Mouse (Mus musculus) hindbrain, embryonic 16.5 days (tissue): ENCODE results near the gene Samd4. TPM values are rescaled to one million over a fixed set of nuclear protein-coding genes. Genes with fewer than 3 reads are reported as not detected.
A peak's percentile ranks its signal among the peaks of the same experiment; 100 is the strongest.

Source experiments
- ATAC-seq: fragments of 200-750 bp; cut with Nextera tagmentation; 2 replicates; pipeline ENCODE4 v1.8.0; 2017; ENCODE audit warnings: moderate TSS enrichment, moderate library complexity
- H3K27ac ChIP-seq: fragments of 300-500 bp; sonication (generic); 2 replicates; pipeline ENCODE4 v1.5.1; 2014; ENCODE audit warnings: low read depth, mild to moderate bottlenecking, control low read depth, low read length, moderate library complexity
- H3K27me3 ChIP-seq: fragments of 300-500 bp; sonication (generic); replicated peaks from 2 replicates; pipeline ENCODE4 v1.6.1; 2014; ENCODE audit warnings: low read length; ENCODE audit not compliant: control insufficient read depth, insufficient read depth
- H3K36me3 ChIP-seq: fragments of 300-500 bp; sonication (generic); 2 replicates; pipeline ENCODE4 v1.6.1; 2014; ENCODE audit warnings: mild to moderate bottlenecking, low read length, moderate library complexity, mixed read lengths; ENCODE audit not compliant: control insufficient read depth, insufficient read depth
- H3K4me1 ChIP-seq: fragments of 300-500 bp; sonication (generic); 2 replicates; pipeline ENCODE4 v1.6.1; 2014; ENCODE audit warnings: low read depth, low read length; ENCODE audit not compliant: control insufficient read depth, insufficient read depth
- H3K4me2 ChIP-seq: fragments of 300-500 bp; sonication (generic); 2 replicates; pipeline ENCODE4 v1.6.1; 2014; ENCODE audit warnings: mild to moderate bottlenecking, low read length, control low read depth, moderate library complexity
- H3K4me3 ChIP-seq: fragments of 300-500 bp; sonication (generic); 2 replicates; pipeline ENCODE4 v1.5.1; 2014; ENCODE audit warnings: mild to moderate bottlenecking, low read length, control low read depth, moderate library complexity
- H3K9ac ChIP-seq: fragments of 300-500 bp; sonication (generic); 2 replicates; pipeline ENCODE4 v1.6.1; 2014; ENCODE audit warnings: low read depth, mild to moderate bottlenecking, control low read depth, low read length, moderate library complexity
- H3K9me3 ChIP-seq: fragments of 300-500 bp; sonication (generic); 2 replicates; pipeline ENCODE4 v1.6.1; 2014; ENCODE audit warnings: mild to moderate bottlenecking, low read length, moderate library complexity; ENCODE audit not compliant: control insufficient read depth
- WGBS: fragments of 180-500 bp; shearing (Covaris S2); extraction: QIAGEN DNeasy Blood & Tissue Kit; methylation state at CpG from one replicate; pipeline ENCODE4 v1.1.7; 2014; 5-methylcytosine and 5-hydroxymethylcytosine counted together
- polyA plus RNA-seq: library from polyadenylated mRNA; unstranded; fragments of >200 nt; fragmentation: Nextera tagmentation; extraction: Ambion mirVana; gene quantifications from 2 replicates; pipeline ENCODE4 v1.2.1, GENCODE M21; 2015

The Samd4 gene
- polyA plus RNA-seq, 1 experiment from 2014 or later, result 4.7 TPM

- no peak overlapping the region for H3K9ac ChIP-seq
- H3K4me2 ChIP-seq, result 0 out of 2 replicates have a peak overlapping the region, but pooled peaks have one; percentile 6
- peaks cover 5% of the 10 kb centered on the region; the same call in 1 of the 2 replicates for H3K4me1 ChIP-seq
- no peak overlapping the region for H3K4me3 ChIP-seq
- no peaks in the 10 kb centered on the region for H3K36me3 ChIP-seq
- 66% methylated on average over 23 of the region's 23 CpGs for WGBS
- H3K9me3 ChIP-seq, result no peaks in the 10 kb centered on the region
- H3K27ac ChIP-seq, result peak overlapping the region; percentile 48
- H3K27me3 ChIP-seq, result no peaks in the 10 kb centered on the region
- peak; percentile 73 for ATAC-seq
Observed at GRCm38 (mm10) chr14:46941896-46942812, 59.5 kb downstream of the Samd4 start.

- H3K4me1 ChIP-seq, result peaks cover 5% of the 10 kb centered on the region; the same call in 1 of the 2 replicates
- H3K9ac ChIP-seq, result no peak overlapping the region
- H3K4me2 ChIP-seq, result no peak overlapping the region
- 74% methylated on average over 3 of the region's 3 CpGs for WGBS
- H3K9me3 ChIP-seq, result no peaks in the 10 kb centered on the region
- no peak overlapping the region for H3K27ac ChIP-seq
- H3K27me3 ChIP-seq, result no peaks in the 10 kb centered on the region
- no peaks in the 10 kb centered on the region for H3K36me3 ChIP-seq
- no peak for ATAC-seq
- no peak overlapping the region for H3K4me3 ChIP-seq
Observed at GRCm38 (mm10) chr14:46944411-46944810, 61.8 kb downstream of the Samd4 start.

DNA sequence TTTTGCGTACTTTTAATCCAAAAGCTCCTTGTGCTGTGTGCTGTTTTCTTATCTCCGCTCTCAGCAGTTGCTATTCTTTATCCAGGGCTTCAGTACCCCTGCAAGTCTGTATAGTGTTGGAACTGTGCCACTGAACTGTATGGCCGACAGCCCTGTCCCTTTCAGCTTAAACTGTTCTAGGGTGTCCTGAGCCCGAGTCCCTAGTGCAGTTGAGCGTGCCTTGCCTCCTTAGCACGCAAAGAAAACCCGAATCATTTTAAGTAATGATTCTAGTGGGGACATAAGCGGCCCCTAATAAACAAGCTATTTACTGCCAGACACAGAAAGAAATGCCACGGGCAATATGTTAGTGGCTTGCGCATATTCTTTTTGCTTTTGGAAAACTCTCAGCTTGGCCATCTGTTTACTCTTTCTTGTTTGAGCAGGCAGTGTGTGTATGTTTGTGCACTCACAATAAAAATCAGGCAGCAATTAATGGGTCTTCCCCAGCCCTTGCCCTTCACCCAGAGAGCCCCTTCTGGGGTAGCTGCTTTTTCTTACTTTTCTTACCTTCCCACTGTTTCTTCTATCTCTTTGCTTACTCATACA, 63.3 kb downstream of the Samd4 start:
- 59% methylated on average over 10 of the region's 10 CpGs for WGBS

GRCm38 (mm10) chr14:46947644-46948043, 65.0 kb downstream of the Samd4 start:
- Histone ChIP-seq H3K27me3 (no peaks in the 10 kb centered on the region), H3K4me3 (no peak overlapping the region), H3K36me3 (no peaks in the 10 kb centered on the region), H3K4me1 (no peaks in the 10 kb centered on the region; the same call in 1 of the 2 replicates), H3K9me3 (no peaks in the 10 kb centered on the region), H3K4me2 (no peak overlapping the region), H3K9ac (no peak overlapping the region), H3K27ac (no peak overlapping the region)
- ATAC-seq, result no peak
- 91% methylated on average over 3 of the region's 3 CpGs for WGBS

More for the DNA sequence above, 63.3 kb downstream of the Samd4 start:
- Histone ChIP-seq H3K27ac (no peak overlapping the region), H3K27me3 (no peaks in the 10 kb centered on the region), H3K4me1 (peaks cover 5% of the 10 kb centered on the region; the same call in 1 of the 2 replicates), H3K36me3 (no peaks in the 10 kb centered on the region), H3K4me3 (no peak overlapping the region), H3K9me3 (no peaks in the 10 kb centered on the region), H3K9ac (no peak overlapping the region), H3K4me2 (no peak overlapping the region)
- ATAC-seq, result no peak

- no peaks in the 10 kb centered on the region for H3K36me3 ChIP-seq
- no peak overlapping the region for H3K9ac ChIP-seq
- H3K27ac ChIP-seq, result no peak overlapping the region
- H3K4me3 ChIP-seq, result no peak overlapping the region
- ATAC-seq, result no peak
- H3K27me3 ChIP-seq, result no peaks in the 10 kb centered on the region
- 64% methylated on average over 11 of the region's 11 CpGs for WGBS
- H3K9me3 ChIP-seq, result no peaks in the 10 kb centered on the region
- no peak overlapping the region for H3K4me2 ChIP-seq
- H3K4me1 ChIP-seq, result no peaks in the 10 kb centered on the region; the same call in 1 of the 2 replicates
Observed at GRCm38 (mm10) chr14:46950527-46951384, 68.1 kb downstream of the Samd4 start.

DNA sequence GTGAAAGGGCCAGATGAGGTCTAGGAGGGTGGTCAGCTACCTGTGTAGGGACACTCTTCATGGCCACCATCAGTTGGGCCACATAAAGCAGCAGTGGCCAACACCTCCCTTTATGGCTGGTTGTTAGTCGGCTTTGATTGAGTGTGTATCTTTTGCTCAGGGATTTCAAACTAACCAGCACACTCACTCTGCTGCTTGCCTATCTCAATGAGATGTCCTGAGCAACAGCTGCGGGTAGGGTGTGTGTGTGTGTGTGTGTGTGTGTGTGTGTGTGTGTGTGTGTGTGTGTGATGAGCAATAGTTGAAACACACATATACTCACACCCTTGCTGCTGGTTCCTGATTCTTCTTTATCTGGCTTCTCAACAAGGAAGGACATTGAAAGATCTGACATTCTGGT, 69.6 kb downstream of the Samd4 start:
- ATAC-seq, result no peak
- H3K27ac ChIP-seq, result no peak overlapping the region

GRCm38 (mm10) chr14:46955109-46955508, 72.5 kb downstream of the Samd4 start:
- no peak overlapping the region for H3K4me2 ChIP-seq
- no peak overlapping the region for H3K27ac ChIP-seq
- H3K9ac ChIP-seq, result no peak overlapping the region
- H3K27me3 ChIP-seq, result no peaks in the 10 kb centered on the region
- no peaks in the 10 kb centered on the region for H3K4me1 ChIP-seq
- no peak overlapping the region for H3K4me3 ChIP-seq
- 67% methylated on average over 2 of the region's 2 CpGs for WGBS
- ATAC-seq, result no peak
- H3K9me3 ChIP-seq, result no peaks in the 10 kb centered on the region
- H3K36me3 ChIP-seq, result no peaks in the 10 kb centered on the region

More for the DNA sequence above, 69.6 kb downstream of the Samd4 start:
- no peak overlapping the region for H3K9ac ChIP-seq
- 88% methylated on average over 2 of the region's 2 CpGs for WGBS
- no peaks in the 10 kb centered on the region for H3K9me3 ChIP-seq
- no peaks in the 10 kb centered on the region for H3K27me3 ChIP-seq
- H3K4me2 ChIP-seq, result no peak overlapping the region
- no peaks in the 10 kb centered on the region for H3K36me3 ChIP-seq
- H3K4me3 ChIP-seq, result no peak overlapping the region
- H3K4me1 ChIP-seq, result no peaks in the 10 kb centered on the region

- H3K4me3 ChIP-seq, result no peak overlapping the region
- no peak for ATAC-seq
- 64% methylated on average over 9 of the region's 9 CpGs for whole genome bisulfite sequencing
- no peak overlapping the region for H3K4me2 ChIP-seq
- H3K36me3 ChIP-seq, result no peaks in the 10 kb centered on the region
- H3K27me3 ChIP-seq, result no peaks in the 10 kb centered on the region
- no peak overlapping the region for H3K9ac ChIP-seq
- H3K9me3 ChIP-seq, result no peaks in the 10 kb centered on the region
- H3K4me1 ChIP-seq, result no peaks in the 10 kb centered on the region
- no peak overlapping the region for H3K27ac ChIP-seq
Observed at GRCm38 (mm10) chr14:46955574-46956043, 73.0 kb downstream of the Samd4 start.
